Mouse (Mus musculus) adrenal gland, adult (tissue): ENCODE results near the gene Ear10.
"Not testable (repeated sequence)": the region's sequence is repeated elsewhere in the genome, so short reads cannot be mapped to it uniquely, and the experiment has no call there.

ENCODE experiments used
- DNase-seq, 2 experiments: peaks; one replicate each; pipeline ENCODE4 v3.0.0; 2022 to 2023; ENCODE audit warnings: low spot score in 1 of 2; ENCODE audit not compliant: inconsistent age in 2 of 2

Gene Ear10

DNA sequence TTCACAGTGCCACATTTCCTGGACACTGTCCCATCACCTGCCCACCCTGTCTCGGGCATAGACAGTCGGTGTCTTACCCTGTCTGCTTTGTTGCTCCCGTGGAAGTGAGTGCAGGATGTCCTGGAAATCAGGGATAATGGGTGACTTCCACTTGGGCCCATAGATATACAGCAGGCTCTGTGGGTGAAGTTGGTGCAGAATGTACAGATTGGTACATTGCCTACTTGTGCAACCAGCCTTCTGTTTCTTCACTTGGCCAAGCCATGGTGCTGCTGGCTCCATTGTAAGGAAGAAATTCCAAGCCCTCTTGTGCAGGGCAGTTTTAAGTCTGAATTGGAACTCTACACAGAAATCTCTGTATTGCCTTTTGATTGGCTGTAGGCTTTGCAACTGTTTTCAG, at the start of gene Ear10:
Ear10 (minus strand) TSS at position 101 of the 400 bp plus-strand sequence.
- DNase-seq, result not testable (repeated sequence)

DNA sequence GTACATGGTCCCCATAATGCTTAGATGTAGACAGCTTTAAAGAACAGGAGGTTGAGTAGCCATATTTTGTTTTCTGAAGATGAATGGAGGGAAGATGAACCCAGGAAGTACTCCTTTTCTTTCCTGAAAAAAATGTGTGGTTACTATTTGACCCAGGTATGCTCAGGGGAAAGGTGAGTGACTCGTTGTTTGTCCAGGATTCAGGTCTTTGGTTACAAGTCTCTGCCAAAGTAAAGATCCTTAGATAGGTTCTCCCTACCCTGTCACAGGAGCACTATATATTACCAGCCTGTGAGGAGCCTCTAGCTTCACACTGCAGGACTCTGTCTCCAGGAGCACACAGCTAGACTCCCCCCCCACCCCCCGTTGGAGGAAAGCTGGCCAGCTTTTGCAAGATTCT, 33.4 kb upstream of the Ear10 start, which contains the start of gene Ang5:
Ang5 (plus strand) TSS at position 301 of the 400 bp plus-strand sequence.
- not testable (repeated sequence) for DNase-seq

DNA sequence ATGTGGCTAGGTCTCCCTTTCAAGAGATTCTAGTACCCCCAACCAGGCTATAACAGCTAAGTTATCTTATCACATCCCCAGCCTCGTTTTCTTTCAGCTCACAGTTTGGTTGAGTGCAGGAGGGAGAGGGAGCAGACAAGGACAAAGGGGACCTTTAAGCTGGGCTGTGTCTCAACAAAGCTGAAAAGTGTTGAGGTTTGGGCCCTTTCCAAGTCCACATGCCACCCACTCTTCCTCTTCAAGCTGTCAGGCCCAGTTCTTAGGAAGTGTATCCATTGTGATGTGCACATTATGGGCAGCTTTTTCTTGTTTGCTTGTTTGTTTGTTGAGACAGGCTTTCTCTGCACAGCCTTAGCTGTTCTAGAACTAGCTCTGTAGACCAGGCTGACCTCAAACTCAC, 31.7 kb upstream of the Ear10 start:
- not testable (repeated sequence) for DNase-seq

DNA sequence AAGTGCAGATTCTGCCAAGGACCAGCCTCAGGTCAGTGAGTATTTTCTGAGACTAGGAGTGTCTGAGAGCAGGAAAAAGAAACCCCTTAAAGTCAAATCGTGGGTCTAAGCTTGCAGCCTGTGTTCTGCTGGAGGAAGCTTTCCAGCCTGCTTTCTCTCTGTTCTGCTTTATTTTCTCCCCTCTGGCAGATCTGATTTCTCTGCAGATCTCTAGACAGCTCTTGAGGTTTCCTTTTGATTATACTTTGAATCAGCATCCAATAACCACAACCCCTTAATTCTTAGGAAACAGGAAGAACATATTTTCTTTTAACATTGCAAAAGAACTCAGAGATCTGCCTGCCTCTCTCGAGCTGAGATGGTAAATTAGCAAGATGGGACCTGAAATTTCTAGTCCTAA, 30.0 kb upstream of the Ear10 start:
- DNase-seq, result not testable (repeated sequence)

DNA sequence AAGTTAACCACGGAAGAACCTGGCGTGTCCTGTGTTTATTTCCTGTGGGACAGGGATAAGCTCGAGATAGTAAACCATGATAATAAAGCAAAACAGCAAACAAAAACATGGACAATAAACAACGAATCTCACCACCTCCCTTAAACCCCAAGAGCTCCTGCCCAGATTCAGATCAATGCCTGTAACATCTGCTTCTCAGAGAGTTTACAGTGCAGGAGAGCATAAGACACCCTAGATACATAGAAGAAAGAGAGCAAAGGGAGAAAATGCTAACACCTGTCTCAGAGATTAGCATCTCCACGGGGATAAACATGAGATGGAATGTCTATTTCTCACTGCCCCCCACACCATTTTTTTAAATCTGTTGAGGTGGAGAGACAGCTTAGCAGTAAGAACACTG, 10.0 kb upstream of the Ear10 start:
- not testable (repeated sequence) for DNase-seq

DNA sequence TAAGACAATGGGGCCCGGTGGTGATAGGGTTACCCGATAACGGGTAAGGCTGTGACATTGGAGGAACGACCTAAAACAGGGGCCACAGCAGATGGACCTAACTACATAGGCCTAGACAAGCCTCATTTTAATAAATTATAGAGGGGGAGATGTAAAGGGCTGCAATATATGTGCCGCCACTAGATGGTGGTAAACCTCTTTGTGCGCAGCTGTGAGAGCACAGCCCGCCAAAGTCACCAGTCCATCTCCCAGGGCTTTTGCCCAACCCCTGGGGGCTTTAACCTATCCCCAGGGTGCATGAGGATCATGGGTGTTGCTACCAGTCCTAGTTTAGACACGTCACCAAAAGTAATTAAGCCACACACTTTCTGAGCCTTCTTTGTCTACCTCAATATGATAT, 9.6 kb upstream of the Ear10 start:
- DNase-seq, result peak; percentile 9 to 70

DNA sequence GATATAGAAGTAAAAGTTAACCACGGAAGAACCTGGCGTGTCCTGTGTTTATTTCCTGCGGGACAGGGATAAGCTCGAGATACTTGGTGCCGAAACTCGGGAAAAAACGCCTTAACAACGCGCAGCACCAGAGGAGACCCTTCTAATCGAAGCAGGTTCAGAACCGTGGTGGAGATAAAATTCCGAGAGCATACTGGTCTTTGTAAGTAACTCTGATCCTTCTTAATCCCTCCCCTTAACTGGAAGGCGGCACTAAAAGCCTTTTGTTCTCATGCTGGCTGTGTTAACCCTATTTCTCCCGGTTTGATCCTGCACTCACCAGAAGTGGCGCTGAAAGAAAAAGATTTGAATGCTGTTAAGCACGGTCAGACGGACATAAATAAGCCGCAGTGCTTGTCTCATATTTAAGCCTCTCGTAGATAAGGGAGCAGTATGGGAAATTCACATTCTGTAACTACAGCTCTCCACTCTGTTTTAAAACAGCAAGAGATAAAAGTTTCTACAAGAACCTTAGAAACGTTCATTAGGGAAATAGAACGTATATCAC, 2.1 kb upstream of the Ear10 start:
- DNase-seq, result not testable (repeated sequence)

DNA sequence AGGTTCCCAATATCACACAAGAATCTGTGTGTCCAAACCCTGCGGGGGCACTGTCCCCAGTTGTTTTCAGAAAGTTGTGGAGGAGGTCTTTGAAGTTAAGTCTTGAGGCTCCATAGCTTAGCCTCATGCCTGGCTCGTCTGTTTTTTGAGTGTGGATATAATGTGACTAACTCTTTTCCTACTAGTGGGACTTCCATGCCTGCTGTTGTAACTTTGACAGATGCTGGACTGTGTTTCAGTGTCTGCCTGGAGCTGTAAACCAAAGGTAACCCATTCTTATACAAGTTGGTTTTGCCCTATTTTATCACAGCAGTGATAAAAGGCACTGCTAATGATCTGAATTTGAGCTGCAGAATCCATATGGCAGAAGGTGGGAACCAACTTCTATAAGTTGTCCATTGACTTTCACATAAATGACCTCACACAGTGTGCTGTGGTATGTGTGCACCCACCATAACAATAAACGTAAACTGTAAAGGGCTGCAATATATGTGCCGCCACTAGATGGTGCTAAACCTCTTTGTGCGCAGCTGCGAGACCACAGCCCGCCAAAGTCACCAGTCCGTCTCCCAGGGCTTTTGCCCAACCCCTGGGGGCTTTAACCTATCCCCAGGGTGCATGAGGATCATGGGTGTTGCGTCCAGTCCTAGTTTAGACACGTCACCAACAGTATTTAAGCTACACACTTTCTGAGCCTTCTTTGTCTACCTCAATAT, 1.5 kb upstream of the Ear10 start, which contains the start of gene Gm8113:
Gm8113 (plus strand) TSS at position 703 of the 716 bp plus-strand sequence.
- peak; percentile 35 to 80 for DNase-seq

DNA sequence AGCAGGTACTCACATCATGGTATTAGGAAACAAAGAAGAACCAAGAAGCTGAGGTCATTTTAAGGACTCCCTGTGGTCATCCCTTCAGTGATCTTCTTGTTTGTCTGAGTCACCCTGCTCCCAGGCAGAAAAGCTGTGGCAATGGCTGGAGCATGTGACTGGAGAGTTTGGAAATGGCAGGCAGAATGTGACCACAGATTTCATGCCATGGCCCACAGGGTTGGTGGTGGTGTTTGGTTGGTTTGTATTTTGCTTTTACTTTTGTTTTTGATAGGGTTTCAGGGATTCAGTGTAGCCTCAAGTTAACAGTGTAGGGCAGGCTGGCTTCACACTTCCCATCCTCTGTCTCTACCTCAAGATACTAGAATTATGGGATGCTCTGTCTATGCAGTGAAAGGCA, 5.1 kb downstream of the Ear10 start:
- DNase-seq, result peak; percentile 5 to 37

DNA sequence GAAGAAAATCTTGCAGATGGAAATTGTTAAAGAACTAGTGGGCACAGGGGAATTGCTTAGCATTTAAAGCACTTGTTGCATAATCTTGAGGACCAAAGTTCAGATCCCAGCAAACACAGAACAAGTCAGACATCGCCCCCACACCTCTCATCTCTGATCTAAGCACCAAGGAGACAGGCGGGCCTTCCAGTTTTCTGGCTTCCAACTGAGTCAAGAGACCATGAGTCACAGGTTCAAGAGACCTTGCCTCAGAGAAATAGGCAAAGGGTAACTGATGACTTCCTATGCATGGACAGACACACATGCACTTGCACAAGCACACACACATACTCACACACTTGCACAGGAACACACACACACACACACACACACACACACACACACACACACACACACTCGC, 24.8 kb downstream of the Ear10 start:
- DNase-seq, result not testable (repeated sequence)

DNA sequence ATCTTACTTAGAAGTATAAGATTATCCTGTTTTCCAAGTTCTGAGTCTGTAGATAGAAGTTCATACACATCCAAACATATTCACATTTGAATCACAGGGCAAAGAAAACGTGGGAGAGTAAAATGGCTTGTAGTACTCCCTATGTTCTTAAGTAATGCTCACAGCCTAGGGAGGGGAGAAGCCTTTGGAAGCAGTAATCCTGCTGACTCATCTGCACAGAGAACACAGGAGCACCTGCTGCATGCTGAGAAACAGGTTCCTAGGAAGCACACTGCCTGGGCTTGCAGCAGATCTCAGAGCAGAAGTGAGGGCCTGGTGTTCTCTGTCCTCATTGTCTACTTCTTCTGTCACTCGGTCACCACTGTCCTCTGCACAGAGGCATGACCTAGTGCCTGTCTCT, 28.0 kb downstream of the Ear10 start:
- not testable (repeated sequence) for DNase-seq

DNA sequence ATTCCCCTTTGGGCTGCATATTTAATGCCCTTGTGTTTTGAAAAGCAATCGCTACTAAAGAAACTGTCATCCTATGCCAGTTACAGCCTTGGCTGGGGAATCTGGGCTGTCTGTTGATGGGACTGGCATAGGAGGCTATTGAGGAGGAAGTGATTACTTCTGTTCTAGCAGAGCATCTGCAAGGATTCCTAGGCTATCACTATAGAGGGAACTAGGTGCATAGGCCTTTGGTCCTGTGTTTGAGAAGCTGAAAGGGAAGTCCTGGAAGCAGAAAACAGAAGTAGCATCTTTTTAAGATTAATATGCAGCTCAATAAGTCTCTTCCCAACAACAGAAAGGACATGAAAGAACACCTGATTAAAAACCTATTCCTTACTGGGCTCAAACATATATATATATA, 32.1 kb downstream of the Ear10 start:
- DNase-seq, result not testable (repeated sequence)

DNA sequence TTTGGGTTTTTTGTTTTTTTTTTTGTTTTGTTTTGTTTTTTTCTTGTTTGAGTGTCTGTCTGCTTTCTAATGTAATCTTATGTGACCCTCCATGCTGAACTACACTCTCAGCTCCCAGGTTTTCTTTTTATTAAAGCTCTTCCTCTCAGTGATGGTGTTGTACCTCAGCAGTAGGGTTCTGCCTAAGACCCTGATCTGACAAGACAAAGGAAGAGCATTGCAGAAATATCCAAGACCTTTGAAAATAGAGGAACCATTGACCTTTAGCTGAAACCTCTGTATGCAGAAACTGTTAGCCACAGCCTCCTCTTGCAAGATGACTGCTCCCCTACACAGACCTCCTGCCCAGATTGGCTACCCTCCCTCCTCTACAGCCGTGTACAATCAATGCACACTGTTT, 37.1 kb downstream of the Ear10 start:
- DNase-seq, result not testable (repeated sequence)

DNA sequence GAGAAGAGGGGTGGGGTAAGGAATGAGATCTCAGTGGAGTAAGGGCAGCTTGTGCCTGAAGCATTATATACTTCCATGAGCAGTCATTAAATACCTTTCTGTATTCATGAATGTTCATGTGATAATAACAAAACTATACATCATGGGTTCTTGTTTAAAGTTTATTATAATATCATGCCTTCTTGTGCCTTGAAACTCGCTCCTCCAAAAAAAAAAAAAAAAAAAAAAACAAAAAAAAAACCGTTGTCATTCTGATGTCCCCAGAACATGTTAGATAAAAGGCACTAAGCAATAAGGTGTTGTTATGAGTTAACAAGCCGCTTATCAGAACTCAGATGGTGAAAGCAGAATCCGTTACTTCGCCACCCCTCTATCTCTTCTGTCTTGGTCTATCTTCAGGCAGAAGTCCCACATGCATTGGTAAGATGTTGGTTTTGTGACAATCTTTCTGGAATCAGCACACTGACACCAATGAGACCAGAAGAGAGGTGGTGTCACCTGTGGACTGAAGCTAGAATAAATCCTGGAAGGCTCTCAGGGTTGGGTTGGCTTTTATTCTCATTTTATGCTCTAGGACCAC, 43.3 kb downstream of the Ear10 start:
- DNase-seq, result not testable (repeated sequence)

DNA sequence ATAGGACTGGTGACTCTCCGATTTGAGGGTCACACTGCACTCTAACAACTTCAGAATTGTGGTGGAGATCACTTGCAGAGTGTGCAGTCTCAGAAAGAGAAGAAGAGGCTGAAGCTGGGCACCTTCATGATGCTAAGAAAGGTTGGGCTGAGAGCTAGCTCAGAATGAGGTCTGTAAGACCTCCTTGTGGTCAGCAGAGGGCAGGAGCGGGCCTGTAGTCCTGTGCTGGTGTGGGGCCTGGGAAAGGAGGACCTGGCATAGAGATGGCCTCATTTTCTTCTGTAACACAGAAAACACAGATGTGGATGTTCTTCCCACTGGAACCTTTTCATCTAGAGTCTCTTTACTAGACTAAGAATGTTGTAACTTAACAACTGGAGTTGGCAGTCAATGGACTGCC, 45.6 kb downstream of the Ear10 start:
- DNase-seq, result not testable (repeated sequence)

DNA sequence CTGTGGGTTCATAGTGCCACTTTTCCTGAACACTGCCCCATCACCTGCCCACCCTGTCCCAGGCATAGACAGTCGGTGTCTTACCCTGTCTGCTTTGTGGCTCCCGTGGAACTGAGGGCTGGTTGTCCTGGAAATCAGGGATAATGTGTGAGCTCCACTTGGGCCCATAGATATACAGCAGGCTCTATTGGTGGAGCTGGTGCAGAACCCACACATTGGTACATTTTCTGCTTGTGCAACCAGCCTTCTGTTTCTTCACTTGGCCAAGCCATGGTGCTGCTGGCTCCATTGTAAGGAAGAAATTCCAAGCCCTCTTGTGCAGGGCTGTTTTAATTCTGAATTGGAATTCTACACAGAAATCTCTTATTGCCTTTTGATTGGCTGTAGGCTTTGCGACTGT, 47.9 kb downstream of the Ear10 start, which contains the start of gene Ear1:
Ear1 (minus strand) TSS at position 101 of the 400 bp plus-strand sequence.
- DNase-seq, result not testable (repeated sequence)

DNA sequence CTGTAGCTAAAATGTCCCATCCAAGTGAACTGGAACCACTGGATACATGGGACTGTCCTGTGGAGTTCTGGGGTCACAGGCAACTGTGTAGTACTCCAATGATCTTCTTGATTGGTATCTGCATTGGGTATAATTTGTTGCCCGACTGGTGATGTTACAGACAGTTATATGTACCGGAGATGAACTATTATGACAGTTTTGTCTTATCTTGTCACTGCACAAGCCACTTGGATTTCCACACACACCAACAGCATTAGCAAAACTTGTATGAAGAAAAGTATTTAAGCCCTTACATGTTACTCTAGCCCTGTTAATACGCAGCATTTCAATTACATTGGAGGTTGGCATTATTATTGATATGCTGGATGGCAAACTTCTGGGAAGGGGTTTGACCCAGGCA, 48.5 kb downstream of the Ear10 start:
- not testable (repeated sequence) for DNase-seq
